Comparison of ENCODE assay signal across 15 mouse cellular contexts in genomic region chr19:29044353-29044768, GRCm38 (mm10). TPM values are rescaled to one million over a fixed set of nuclear protein-coding genes. Genes with fewer than 3 reads are reported as not detected.
DNase-seq lines count a peak whose midpoint lies in the region; ATAC-seq and TF ChIP-seq lines count a peak whose summit lies in the region.
"Had no signal": no experiment of that assay in that cellular context is flagged by ENCODE, and none has a peak within 500 bp of the region (broad histone marks: within the 10 kb centered on the region; RNA-seq: fewer than 3 reads in every experiment).

No protein-coding gene starts in this region.

- no peak overlapping the region for H3K4me2 ChIP-seq in liver, embryonic 12.5 days
- no peak overlapping the region for H3K4me2 ChIP-seq in stomach, postnatal 0 days (replicated peaks; ENCODE audit: low read depth)

- no peak overlapping the region for H3K27ac ChIP-seq in liver, adult 2 months (replicated peaks; ENCODE audit: insufficient read depth, low read depth, low read length)
- no peak overlapping the region for H3K27ac ChIP-seq in liver, embryonic 12.5 days
- H3K27ac ChIP-seq in midbrain, embryonic 10.5 days (replicated peaks) = peak overlapping the region; percentile 62
- H3K27ac ChIP-seq in stomach, postnatal 0 days (replicated peaks) = peak overlapping the region; percentile 31; the same call in 1 of the 2 replicates
- H3K27ac ChIP-seq in limb, embryonic 10.5 days = no peak overlapping the region
- H3K27ac ChIP-seq: liver, embryonic 14.5 days had no signal

- TF ChIP-seq CTCF in liver, adult 2 months (IDR thresholded peaks at IDR 0.05; ENCODE audit: low read depth, low read length) = no peak
- no peak for TF ChIP-seq CTCF in stomach, postnatal 0 days (IDR thresholded peaks at IDR 0.05; ENCODE audit: low read depth)

- TF ChIP-seq EP300 in stomach, postnatal 0 days (optimal IDR thresholded peaks at IDR 0.05) = no peak

- peaks cover 31% of the 10 kb centered on the region for H3K4me1 ChIP-seq in liver, adult 2 months (ENCODE audit: control insufficient read depth, insufficient read depth, low read length)
- H3K4me1 ChIP-seq in liver, embryonic 12.5 days = peaks cover 35% of the 10 kb centered on the region
- H3K4me1 ChIP-seq in midbrain, embryonic 10.5 days = peaks cover 58% of the 10 kb centered on the region
- H3K4me1 ChIP-seq in stomach, postnatal 0 days (replicated peaks; ENCODE audit: control insufficient read depth, insufficient read depth) = peaks cover 5% of the 10 kb centered on the region; the same call in 1 of the 2 replicates
- peaks cover 27% of the 10 kb centered on the region for H3K4me1 ChIP-seq in limb, embryonic 10.5 days

- no peak overlapping the region for H3K4me3 ChIP-seq in liver, adult 2 months (ENCODE audit: insufficient read depth, low read depth, low read length)
- no peak overlapping the region for H3K4me3 ChIP-seq in liver, embryonic 12.5 days
- peak overlapping the region; percentile 22; the same call in 1 of the 2 replicates for H3K4me3 ChIP-seq in midbrain, embryonic 10.5 days
- H3K4me3 ChIP-seq in stomach, postnatal 0 days (ENCODE audit: low read depth, low read length) = no peak overlapping the region
- H3K4me3 ChIP-seq in limb, embryonic 10.5 days = no peak overlapping the region
- H3K4me3 ChIP-seq: myocyte had no signal

- no peak for ATAC-seq in liver, embryonic 12.5 days
- ATAC-seq in stomach, postnatal 0 days (ENCODE audit: low FRiP score, low TSS enrichment) = no peak; the same call in 1 of the 2 replicates
- ATAC-seq: inflammation-experienced regulatory T-cells, adult 6 months; Patski had no signal

- no peaks in the 10 kb centered on the region for H3K9me3 ChIP-seq in liver, embryonic 12.5 days (replicated peaks)
- H3K9me3 ChIP-seq in midbrain, embryonic 10.5 days (replicated peaks) = no peaks in the 10 kb centered on the region; the same call in 1 of the 2 replicates
- H3K9me3 ChIP-seq in stomach, postnatal 0 days (ENCODE audit: control insufficient read depth, low read length) = no peaks in the 10 kb centered on the region
- H3K9me3 ChIP-seq in limb, embryonic 10.5 days (replicated peaks) = no peaks in the 10 kb centered on the region

- no peaks in the 10 kb centered on the region for H3K36me3 ChIP-seq in liver, adult 2 months (ENCODE audit: control insufficient read depth, insufficient read depth, low read length)
- peaks cover 10% of the 10 kb centered on the region for H3K36me3 ChIP-seq in liver, embryonic 12.5 days
- peaks cover 14% of the 10 kb centered on the region for H3K36me3 ChIP-seq in midbrain, embryonic 10.5 days
- no peaks in the 10 kb centered on the region; the same call in 1 of the 2 replicates for H3K36me3 ChIP-seq in stomach, postnatal 0 days (ENCODE audit: control insufficient read depth, insufficient read depth, low read length)
- H3K36me3 ChIP-seq in limb, embryonic 10.5 days = peaks cover 8% of the 10 kb centered on the region; the same call in 1 of the 2 replicates

- no peak for TF ChIP-seq POLR2A in liver, adult 2 months (IDR thresholded peaks at IDR 0.05; ENCODE audit: extremely low read depth, insufficient read depth, low read length)

- WGBS in liver, adult 2 months = 27% methylated on average over 9 of the region's 9 CpGs
- WGBS in liver, embryonic 12.5 days (ENCODE audit: insufficient replicate concordance) = 63% methylated on average over 9 of the region's 9 CpGs
- 22% methylated on average over 9 of the region's 9 CpGs for WGBS in midbrain, embryonic 10.5 days
- WGBS in stomach, postnatal 0 days = 32% methylated on average over 9 of the region's 9 CpGs
- 83% methylated on average over 9 of the region's 9 CpGs for WGBS in limb, embryonic 10.5 days

- DNase-seq in embryo, embryonic 10 days (ENCODE audit: low spot score) = peak; percentile 63
- no peak for DNase-seq in embryo, embryonic 11 days
- peak; percentile 56 for DNase-seq in liver, adult 2 months (ENCODE audit: extremely low read depth, low read depth, low spot score)
- peak; percentile 68 for DNase-seq in midbrain, embryonic 10.5 days (ENCODE audit: low spot score)
- no peak for DNase-seq in stomach, postnatal 0 days (ENCODE audit: low spot score)
- no peak for DNase-seq in limb, embryonic 10.5 days (ENCODE audit: low spot score)
- DNase-seq in cerebellum, adult 18-20 months = no peak
- DNase-seq: cerebellum, adult 11-12 months; right cerebral cortex, postnatal 4 days had no signal

- H3K9ac ChIP-seq in liver, adult 2 months (ENCODE audit: low read depth, low read length) = no peak overlapping the region
- H3K9ac ChIP-seq in liver, embryonic 12.5 days = no peak overlapping the region
- H3K9ac ChIP-seq in stomach, postnatal 0 days (ENCODE audit: low read length) = no peak overlapping the region
- H3K9ac ChIP-seq: liver, embryonic 14.5 days had no signal

- peaks cover 19% of the 10 kb centered on the region for H3K79me2 ChIP-seq in liver, adult 2 months (ENCODE audit: control insufficient read depth, insufficient read depth, low read length)

- H3K27me3 ChIP-seq in liver, adult 2 months (ENCODE audit: control insufficient read depth, insufficient read depth, low read length) = no peaks in the 10 kb centered on the region
- no peaks in the 10 kb centered on the region for H3K27me3 ChIP-seq in liver, embryonic 12.5 days (replicated peaks)
- H3K27me3 ChIP-seq in midbrain, embryonic 10.5 days (ENCODE audit: low read depth, poor library complexity, severe bottlenecking) = no peaks in the 10 kb centered on the region
- no peaks in the 10 kb centered on the region for H3K27me3 ChIP-seq in stomach, postnatal 0 days (ENCODE audit: control insufficient read depth, insufficient read depth, low read length)
- H3K27me3 ChIP-seq in limb, embryonic 10.5 days (ENCODE audit: low read depth, poor library complexity, severe bottlenecking) = no peaks in the 10 kb centered on the region
- H3K27me3 ChIP-seq: CH12.LX, Patski had no signal

RNA-seq across cellular contexts. Expression of gene Ak3, which starts 3.4 kb away (rescaled TPM):
- 241 and 247 TPM in 2 replicates for total RNA-seq in liver, adult 2 months (2014; rRNA removed)
- polyA plus RNA-seq in liver, adult 2 months (2012; rRNA removed) = 183 and 205 TPM in 2 replicates
- 56.9 and 59.3 TPM in 2 replicates for polyA plus RNA-seq in liver, embryonic 12.5 days (2016; fragmentation: Nextera tagmentation; extraction: Ambion mirVana)
- 90.1 and 102 TPM in 2 replicates for polyA plus RNA-seq in midbrain, embryonic 10.5 days (2016; fragmentation: Nextera tagmentation; extraction: Ambion mirVana)
- polyA plus RNA-seq in stomach, postnatal 0 days (2015; fragmentation: Nextera tagmentation; extraction: Ambion mirVana) = 141 and 150 TPM in 2 replicates
- 64.1 and 69.6 TPM in 2 replicates for polyA plus RNA-seq in limb, embryonic 10.5 days (2016; fragmentation: Nextera tagmentation; extraction: Ambion mirVana)

RNA-seq across cellular contexts. Expression of gene Cdc37l1, which starts 54.2 kb away (rescaled TPM):
- total RNA-seq in liver, adult 2 months (2014; rRNA removed) = 33.5 and 37.3 TPM in 2 replicates
- 6.8 and 8.6 TPM in 2 replicates for polyA plus RNA-seq in liver, adult 2 months (2012; rRNA removed)
- polyA plus RNA-seq in liver, embryonic 12.5 days (2016; fragmentation: Nextera tagmentation; extraction: Ambion mirVana) = 17.8 and 18.1 TPM in 2 replicates
- 33.8 and 43.2 TPM in 2 replicates for polyA plus RNA-seq in midbrain, embryonic 10.5 days (2016; fragmentation: Nextera tagmentation; extraction: Ambion mirVana)
- polyA plus RNA-seq in stomach, postnatal 0 days (2015; fragmentation: Nextera tagmentation; extraction: Ambion mirVana) = 19.5 and 19.7 TPM in 2 replicates
- 31.1 and 40.5 TPM in 2 replicates for polyA plus RNA-seq in limb, embryonic 10.5 days (2016; fragmentation: Nextera tagmentation; extraction: Ambion mirVana)

RNA-seq across cellular contexts. Expression of gene Rcl1, which starts 56.8 kb away (rescaled TPM):
- 117 and 132 TPM in 2 replicates for total RNA-seq in liver, adult 2 months (2014; rRNA removed)
- polyA plus RNA-seq in liver, adult 2 months (2012; rRNA removed) = 75.7 and 87.8 TPM in 2 replicates
- 81.1 and 83.7 TPM in 2 replicates for polyA plus RNA-seq in liver, embryonic 12.5 days (2016; fragmentation: Nextera tagmentation; extraction: Ambion mirVana)
- 65.3 and 83.0 TPM in 2 replicates for polyA plus RNA-seq in midbrain, embryonic 10.5 days (2016; fragmentation: Nextera tagmentation; extraction: Ambion mirVana)
- polyA plus RNA-seq in stomach, postnatal 0 days (2015; fragmentation: Nextera tagmentation; extraction: Ambion mirVana) = 26.0 and 27.7 TPM in 2 replicates
- 84.4 and 105 TPM in 2 replicates for polyA plus RNA-seq in limb, embryonic 10.5 days (2016; fragmentation: Nextera tagmentation; extraction: Ambion mirVana)

Comparison
In these comparisons a context has a peak if more than half of its experiments do, and no peak if none do; other contexts are left out.
1. DNase-seq: peak in embryo, embryonic 10 days (single experiment), liver, adult 2 months (single experiment) and midbrain, embryonic 10.5 days (single experiment); none in embryo, embryonic 11 days (single experiment), stomach, postnatal 0 days (single experiment), limb, embryonic 10.5 days (single experiment) and cerebellum, adult 18-20 months (0 of 2).
2. H3K27ac ChIP-seq: peak in midbrain, embryonic 10.5 days (single experiment) and stomach, postnatal 0 days (single experiment); none in liver, adult 2 months (single experiment), liver, embryonic 12.5 days (single experiment) and limb, embryonic 10.5 days (single experiment).